35 mouse cellular contexts compared by ENCODE assay signal in the genomic region with DNA sequence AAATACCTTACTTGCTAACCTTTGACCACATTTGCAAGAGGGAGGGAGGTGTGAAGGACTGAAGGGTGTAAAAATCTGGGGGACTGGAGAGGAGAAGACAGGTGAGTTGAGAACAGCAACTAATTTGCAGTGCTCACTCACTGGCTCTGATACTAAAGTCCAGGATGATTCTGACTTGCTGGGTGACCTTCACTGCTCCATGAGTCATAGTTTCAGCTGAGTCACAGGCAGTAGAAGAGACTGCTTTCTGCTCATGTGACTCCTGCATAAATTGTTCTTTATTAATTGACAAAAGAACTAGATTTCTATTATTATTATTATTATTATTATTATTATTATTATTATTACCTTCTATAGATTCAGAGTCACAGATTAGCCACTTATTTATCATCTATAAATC. TPM values are rescaled to one million over a fixed set of nuclear protein-coding genes. Genes with fewer than 3 reads are reported as not detected.
DNase-seq lines count a peak whose midpoint lies in the region; ATAC-seq and TF ChIP-seq lines count a peak whose summit lies in the region.
"Had no signal": no experiment of that assay in that cellular context is flagged by ENCODE, and none has a peak within 500 bp of the region (broad histone marks: within the 10 kb centered on the region; RNA-seq: fewer than 3 reads in every experiment).

No protein-coding gene starts in this region.

- no peaks in the 10 kb centered on the region for H3K27me3 ChIP-seq in C2C12 (ENCODE audit: control insufficient read depth, insufficient read depth, insufficient read length)
- no peaks in the 10 kb centered on the region for H3K27me3 ChIP-seq in stomach, postnatal 0 days (ENCODE audit: control insufficient read depth, insufficient read depth, low read length)
- H3K27me3 ChIP-seq in midbrain, postnatal 0 days (ENCODE audit: insufficient read depth, low read length), result no peaks in the 10 kb centered on the region
- H3K27me3 ChIP-seq: neural tube, embryonic 13.5 days had no signal

- peak; percentile 67; the same call in 1 of the 2 replicates for ATAC-seq in stomach, postnatal 0 days (ENCODE audit: low FRiP score, low TSS enrichment)
- no peak for ATAC-seq in midbrain, postnatal 0 days (ENCODE audit: low FRiP score)
- ATAC-seq in megakaryocyte-erythroid progenitor cell, adult 5-6 weeks (replicated peaks; ENCODE audit: low FRiP score, low TSS enrichment, poor library complexity, severe bottlenecking), result no peak
- ATAC-seq: forebrain, embryonic 14.5 days; hindbrain, embryonic 16.5 days; midbrain, embryonic 16.5 days had no signal

- H3K79me2 ChIP-seq in C2C12 (ENCODE audit: control insufficient read depth, insufficient read depth), result no peaks in the 10 kb centered on the region

- TF ChIP-seq EP300 in stomach, postnatal 0 days (optimal IDR thresholded peaks at IDR 0.05), result no peak

- peak; percentile 27 for DNase-seq in adrenal gland, adult 8-10 months
- peak; percentile 13 for DNase-seq in brain, adult 2 months (ENCODE audit: low read depth, low spot score)
- peak; percentile 18 for DNase-seq in stomach, postnatal 0 days (ENCODE audit: low spot score)
- DNase-seq in midbrain, postnatal 0 days (ENCODE audit: low spot score), result no peak
- DNase-seq in c-Kit-positive CD71-positive TER-119-positive erythroid progenitor cells, embryonic 14.5 days (ENCODE audit: low spot score), result no peak
- DNase-seq: cerebellum, adult 11 months; cerebellum, adult 9-10 months; cerebellum, postnatal 36 days; heart, postnatal 14 days; kidney, adult 9 months; kidney, postnatal 10 days; liver; lung, embryonic 14.5 days; right cerebral cortex, postnatal 4 days had no signal

- no peaks in the 10 kb centered on the region for H3K36me3 ChIP-seq in C2C12 (ENCODE audit: control insufficient read depth, insufficient read depth)
- no peaks in the 10 kb centered on the region for H3K36me3 ChIP-seq in stomach, postnatal 0 days (ENCODE audit: control insufficient read depth, insufficient read depth, low read length)
- H3K36me3 ChIP-seq in midbrain, postnatal 0 days (ENCODE audit: insufficient read depth, low read length), result no peaks in the 10 kb centered on the region
- H3K36me3 ChIP-seq: neural tube, embryonic 13.5 days had no signal

- H3K9ac ChIP-seq in stomach, postnatal 0 days (ENCODE audit: low read length), result no peak overlapping the region
- H3K9ac ChIP-seq in midbrain, postnatal 0 days (replicated peaks; ENCODE audit: low read length, poor library complexity, severe bottlenecking), result no peak overlapping the region
- H3K9ac ChIP-seq: liver, embryonic 14.5 days; lung, embryonic 14.5 days; neural tube, embryonic 13.5 days had no signal

- no peak for TF ChIP-seq CTCF in C2C12 (IDR thresholded peaks at IDR 0.05; ENCODE audit: control insufficient read depth, insufficient read depth, insufficient read length)
- no peak for TF ChIP-seq CTCF in stomach, postnatal 0 days (IDR thresholded peaks at IDR 0.05; ENCODE audit: low read depth)
- no peak for TF ChIP-seq CTCF in midbrain, postnatal 0 days (IDR thresholded peaks at IDR 0.05)

- no peaks in the 10 kb centered on the region for H3K79me3 ChIP-seq in C2C12 (ENCODE audit: low read depth)

- no peaks in the 10 kb centered on the region for H3K9me3 ChIP-seq in stomach, postnatal 0 days (ENCODE audit: control insufficient read depth, low read length)
- no peaks in the 10 kb centered on the region for H3K9me3 ChIP-seq in midbrain, postnatal 0 days (ENCODE audit: low read length)
- H3K9me3 ChIP-seq: neural tube, embryonic 13.5 days had no signal

- H3ac ChIP-seq in C2C12 (ENCODE audit: control insufficient read depth, insufficient read length, low read depth), result no peak overlapping the region

- H3K4me1 ChIP-seq in stomach, postnatal 0 days (replicated peaks; ENCODE audit: control insufficient read depth, insufficient read depth), result no peaks in the 10 kb centered on the region
- no peaks in the 10 kb centered on the region for H3K4me1 ChIP-seq in midbrain, postnatal 0 days (ENCODE audit: insufficient read depth, low read length)
- H3K4me1 ChIP-seq: neural tube, embryonic 13.5 days had no signal

- H3K4me2 ChIP-seq in stomach, postnatal 0 days (replicated peaks; ENCODE audit: low read depth), result no peak overlapping the region
- no peak overlapping the region for H3K4me2 ChIP-seq in midbrain, postnatal 0 days (ENCODE audit: low read depth, low read length, poor library complexity, severe bottlenecking)
- H3K4me2 ChIP-seq: lung, embryonic 14.5 days; midbrain, embryonic 11.5 days; neural tube, embryonic 13.5 days had no signal

- H3K4me3 ChIP-seq in C2C12 (ENCODE audit: insufficient read depth, poor library complexity, severe bottlenecking), result no peak overlapping the region
- H3K4me3 ChIP-seq in stomach, postnatal 0 days (ENCODE audit: low read depth, low read length), result no peak overlapping the region
- no peak overlapping the region for H3K4me3 ChIP-seq in midbrain, postnatal 0 days (ENCODE audit: low read depth, low read length)
- H3K4me3 ChIP-seq: myocyte; neural tube, embryonic 13.5 days had no signal

- H3K27ac ChIP-seq in stomach, postnatal 0 days (replicated peaks), result no peak overlapping the region
- no peak overlapping the region for H3K27ac ChIP-seq in midbrain, postnatal 0 days (ENCODE audit: low read depth, low read length)
- H3K27ac ChIP-seq: liver, embryonic 14.5 days; neural tube, embryonic 13.5 days had no signal

TF ChIP-seq in C2C12, 6 proteins besides CTCF, POLR2A, EP300 and RAD21:
- peak; percentile 60 for TF ChIP-seq USF1 (IDR thresholded peaks at IDR 0.05; ENCODE audit: low read depth)
- no peak for TF ChIP-seq CEBPB (IDR thresholded peaks at IDR 0.05; ENCODE audit: low read depth)

RNA-seq across cellular contexts. Expression of a gene that starts 15.7 kb away (rescaled TPM):
- not detected for polyA plus RNA-seq in C2C12 (2012; fragmentation: generic; extraction: Trizol)
- not detected for total RNA-seq in adrenal gland, adult 8-10 months (2022)
- not detected in 2 replicates for polyA plus RNA-seq in stomach, postnatal 0 days (2015; fragmentation: Nextera tagmentation; extraction: Ambion mirVana)
- not detected in 2 replicates for total RNA-seq in midbrain, postnatal 0 days (2014; rRNA removed)
- not detected in 2 replicates for polyA plus RNA-seq in midbrain, postnatal 0 days (2015; fragmentation: Nextera tagmentation; extraction: Ambion mirVana)
- total RNA-seq in megakaryocyte-erythroid progenitor cell, adult 5-6 weeks (2014; fragmentation: Nextera tagmentation), result not detected in 2 replicates
- not detected in 2 replicates for total RNA-seq in megakaryocyte-erythroid progenitor cell, adult 5-6 weeks (2017)
- total RNA-seq: adrenal gland, adult 18-20 months; gastrocnemius, adult 18-20 months; heart, postnatal 14 days; left cerebral cortex, postnatal 10 days; megakaryocyte progenitor cell, adult 5-6 weeks; MEL had no signal
- polyA plus RNA-seq: embryonic facial prominence, embryonic 11.5 days; forebrain, embryonic 14.5 days; gonadal fat pad, adult 2 months; heart, embryonic 14.5 days; hindbrain, embryonic 11.5 days; hindbrain, embryonic 16.5 days; intestine, embryonic 14.5 days; large intestine, adult 2 months; limb, embryonic 11.5 days; liver, embryonic 14.5 days; lung, embryonic 14.5 days; midbrain, embryonic 11.5 days; midbrain, embryonic 16.5 days; myocyte; neural tube, embryonic 13.5 days had no signal

RNA-seq across cellular contexts. Expression of a gene that starts 57.2 kb away (rescaled TPM):
- polyA plus RNA-seq in C2C12 (2012; fragmentation: generic; extraction: Trizol), result 1.8 TPM
- total RNA-seq in adrenal gland, adult 8-10 months (2022), result 1 to 10 TPM; 3.7 to 4.9 (median 4.0) TPM
- polyA plus RNA-seq in stomach, postnatal 0 days (2015; fragmentation: Nextera tagmentation; extraction: Ambion mirVana), result 0.47 and 0.55 TPM in 2 replicates
- 7.1 and 7.6 TPM in 2 replicates for total RNA-seq in midbrain, postnatal 0 days (2014; rRNA removed)
- polyA plus RNA-seq in midbrain, postnatal 0 days (2015; fragmentation: Nextera tagmentation; extraction: Ambion mirVana), result 0.49 and 0.61 TPM in 2 replicates
- 1.9 TPM in 1 of 2 replicates, not detected in the other for total RNA-seq in megakaryocyte-erythroid progenitor cell, adult 5-6 weeks (2014; fragmentation: Nextera tagmentation)
- total RNA-seq in megakaryocyte-erythroid progenitor cell, adult 5-6 weeks (2017), result 1.8 and 2.0 TPM in 2 replicates
- total RNA-seq: MEL had no signal

Comparison
In these comparisons a context has a peak if more than half of its experiments do, and no peak if none do; other contexts are left out.
1. DNase-seq: peak in adrenal gland, adult 8-10 months (single experiment), brain, adult 2 months (single experiment) and stomach, postnatal 0 days (single experiment); none in midbrain, postnatal 0 days (single experiment) and c-Kit-positive CD71-positive TER-119-positive erythroid progenitor cells, embryonic 14.5 days (single experiment).